Mouse (Mus musculus) intestine, embryonic 15.5 days (tissue): ENCODE data around the gene Ntn4. TPM values are rescaled to one million over a fixed set of nuclear protein-coding genes. Genes with fewer than 3 reads are reported as not detected.

Experiments
- ATAC-seq: fragments of 200-750 bp; cut with Nextera tagmentation; 2 replicates; pipeline ENCODE4 v1.8.0; 2017; ENCODE audit warnings: moderate TSS enrichment, moderate library complexity
- H3K27ac ChIP-seq: fragments of 300-500 bp; sonication (generic); 2 replicates; pipeline ENCODE4 v1.5.1; 2015; ENCODE audit warnings: mild to moderate bottlenecking, inconsistent platforms
- H3K27me3 ChIP-seq: fragments of 300-500 bp; sonication (generic); replicated peaks from 2 replicates; pipeline ENCODE4 v1.6.1; 2015; ENCODE audit warnings: inconsistent platforms
- H3K36me3 ChIP-seq: fragments of 300-500 bp; sonication (generic); 2 replicates; pipeline ENCODE4 v1.6.1; 2015; ENCODE audit warnings: inconsistent platforms
- H3K4me1 ChIP-seq: fragments of 300-500 bp; sonication (generic); replicated peaks from 2 replicates; pipeline ENCODE4 v1.6.1; 2015; ENCODE audit warnings: inconsistent platforms
- H3K4me2 ChIP-seq: fragments of 300-500 bp; sonication (generic); replicated peaks from 2 replicates; pipeline ENCODE4 v1.6.1; 2015; ENCODE audit warnings: mild to moderate bottlenecking, inconsistent platforms
- H3K4me3 ChIP-seq: fragments of 300-500 bp; sonication (generic); replicated peaks from 2 replicates; pipeline ENCODE4 v1.5.1; 2015; ENCODE audit warnings: inconsistent platforms
- H3K9ac ChIP-seq: fragments of 300-500 bp; sonication (generic); 2 replicates; pipeline ENCODE4 v1.6.1; 2015; ENCODE audit warnings: inconsistent platforms
- H3K9me3 ChIP-seq: fragments of 300-500 bp; sonication (generic); 2 replicates; pipeline ENCODE4 v1.6.1; 2016; ENCODE audit warnings: inconsistent platforms
- WGBS: fragments of 180-500 bp; shearing (Covaris S2); methylation state at CpG from one replicate; pipeline ENCODE4 v1.1.7; 2015; 5-methylcytosine and 5-hydroxymethylcytosine counted together
- polyA plus RNA-seq: library from polyadenylated mRNA; unstranded; fragments of >200 nt; fragmentation: Nextera tagmentation; extraction: Ambion mirVana; gene quantifications from 2 replicates; pipeline ENCODE4 v1.2.1, GENCODE M21; 2015

Gene Ntn4
- polyA plus RNA-seq, 1 experiment from 2014 or later, result 0.29 TPM

- Histone ChIP-seq H3K9me3 (no peaks in the 10 kb centered on the region), H3K4me1 (no peaks in the 10 kb centered on the region), H3K9ac (no peak overlapping the region), H3K4me2 (no peak overlapping the region), H3K27ac (no peak overlapping the region), H3K27me3 (no peaks in the 10 kb centered on the region), H3K36me3 (no peaks in the 10 kb centered on the region), H3K4me3 (no peak overlapping the region)
- ATAC-seq, result no peak
- 71% methylated on average over 21 of the region's 21 CpGs for WGBS
Observed at GRCm38 (mm10) chr10:93695043-93695791, 54.7 kb downstream of the Ntn4 start.

GRCm38 (mm10) chr10:93696001-93696400 is 55.5 kb downstream of the Ntn4 start:
- H3K4me2 ChIP-seq, result no peak overlapping the region
- no peak overlapping the region for H3K9ac ChIP-seq
- no peak overlapping the region for H3K27ac ChIP-seq
- 86% methylated on average over 4 of the region's 4 CpGs for WGBS
- no peaks in the 10 kb centered on the region for H3K27me3 ChIP-seq
- no peaks in the 10 kb centered on the region for H3K9me3 ChIP-seq
- H3K4me3 ChIP-seq, result no peak overlapping the region
- no peaks in the 10 kb centered on the region for H3K36me3 ChIP-seq
- no peak for ATAC-seq
- H3K4me1 ChIP-seq, result no peaks in the 10 kb centered on the region

GRCm38 (mm10) chr10:93697866-93698483 is 57.5 kb downstream of the Ntn4 start:
- no peak for ATAC-seq
- H3K4me2 ChIP-seq, result no peak overlapping the region
- no peaks in the 10 kb centered on the region for H3K9me3 ChIP-seq
- WGBS, result 88% methylated on average over 10 of the region's 10 CpGs
- no peaks in the 10 kb centered on the region for H3K4me1 ChIP-seq
- H3K9ac ChIP-seq, result no peak overlapping the region
- H3K27ac ChIP-seq, result no peak overlapping the region
- no peak overlapping the region for H3K4me3 ChIP-seq
- H3K27me3 ChIP-seq, result no peaks in the 10 kb centered on the region
- no peaks in the 10 kb centered on the region for H3K36me3 ChIP-seq

- 84% methylated on average over 10 of the region's 10 CpGs for WGBS
Observed at GRCm38 (mm10) chr10:93699689-93700478, 59.4 kb downstream of the Ntn4 start.

DNA sequence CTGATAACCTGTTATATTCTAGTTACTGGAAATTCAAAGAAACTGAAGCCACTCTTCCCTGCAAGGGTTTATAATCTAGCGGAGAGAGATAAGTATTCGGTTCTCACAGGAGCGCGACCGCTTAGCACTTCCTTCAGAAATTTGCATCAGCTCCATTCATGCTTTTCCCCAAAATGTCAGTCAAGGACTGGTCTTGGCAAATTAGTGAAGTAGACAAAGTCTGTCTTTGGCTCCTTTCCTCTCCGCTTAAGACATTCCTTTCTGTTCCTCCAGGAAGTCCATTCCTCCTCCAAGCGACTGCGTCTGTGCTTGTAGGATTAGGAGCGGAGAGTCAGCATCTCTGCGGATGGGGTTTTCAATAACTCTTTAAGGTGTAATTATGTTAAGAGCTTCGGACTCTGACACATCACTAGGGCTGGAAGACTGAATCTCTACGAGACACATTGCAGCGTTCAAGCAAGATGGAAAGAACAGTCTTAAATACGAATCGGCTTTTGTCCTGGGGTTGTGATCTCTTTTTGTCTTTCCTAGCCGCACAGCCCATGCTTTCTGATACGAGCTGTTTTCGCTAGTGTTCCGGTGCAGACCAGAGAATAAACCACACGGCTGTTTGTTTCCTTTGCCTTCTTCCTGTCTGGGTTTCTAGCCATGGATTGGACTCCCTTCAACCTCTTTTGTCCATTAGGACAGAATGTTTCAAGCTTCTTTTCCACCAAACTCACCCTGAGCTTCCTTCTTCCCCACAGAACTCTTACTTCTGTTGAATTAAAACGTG is 60.3 kb downstream of the Ntn4 start:
- 77% methylated on average over 21 of the region's 21 CpGs for WGBS

More at GRCm38 (mm10) chr10:93699689-93700478, 59.4 kb downstream of the Ntn4 start:
- Histone ChIP-seq H3K9me3 (no peaks in the 10 kb centered on the region), H3K36me3 (no peaks in the 10 kb centered on the region), H3K27me3 (no peaks in the 10 kb centered on the region), H3K4me3 (no peak overlapping the region), H3K27ac (no peak overlapping the region), H3K4me2 (no peak overlapping the region), H3K4me1 (no peaks in the 10 kb centered on the region), H3K9ac (no peak overlapping the region)
- ATAC-seq, result no peak

GRCm38 (mm10) chr10:93703946-93704345 is 63.5 kb downstream of the Ntn4 start:
- no peaks in the 10 kb centered on the region for H3K27me3 ChIP-seq
- H3K4me2 ChIP-seq, result no peak overlapping the region
- H3K9me3 ChIP-seq, result no peaks in the 10 kb centered on the region
- no peaks in the 10 kb centered on the region for H3K36me3 ChIP-seq
- 85% methylated on average over 4 of the region's 4 CpGs for WGBS
- H3K4me3 ChIP-seq, result no peak overlapping the region
- H3K27ac ChIP-seq, result no peak overlapping the region
- H3K9ac ChIP-seq, result no peak overlapping the region
- no peaks in the 10 kb centered on the region for H3K4me1 ChIP-seq
- no peak for ATAC-seq

More for the DNA sequence above, 60.3 kb downstream of the Ntn4 start:
- no peaks in the 10 kb centered on the region for H3K4me1 ChIP-seq
- no peak overlapping the region for H3K9ac ChIP-seq
- H3K36me3 ChIP-seq, result no peaks in the 10 kb centered on the region
- H3K4me2 ChIP-seq, result no peak overlapping the region
- ATAC-seq, result no peak
- H3K27ac ChIP-seq, result no peak overlapping the region
- no peaks in the 10 kb centered on the region for H3K9me3 ChIP-seq
- H3K27me3 ChIP-seq, result no peaks in the 10 kb centered on the region
- no peak overlapping the region for H3K4me3 ChIP-seq

GRCm38 (mm10) chr10:93707149-93708075 is 66.9 kb downstream of the Ntn4 start:
- ATAC-seq, result no peak
- 56% methylated on average over 21 of the region's 21 CpGs for WGBS

GRCm38 (mm10) chr10:93708076-93708473 is 67.6 kb downstream of the Ntn4 start:
- Histone ChIP-seq H3K27me3 (no peaks in the 10 kb centered on the region), H3K9me3 (no peaks in the 10 kb centered on the region), H3K27ac (no peak overlapping the region), H3K36me3 (no peaks in the 10 kb centered on the region), H3K9ac (no peak overlapping the region), H3K4me1 (no peaks in the 10 kb centered on the region), H3K4me3 (no peak overlapping the region), H3K4me2 (no peak overlapping the region)
- 72% methylated on average over 6 of the region's 6 CpGs for WGBS
- ATAC-seq, result no peak

More at GRCm38 (mm10) chr10:93707149-93708075, 66.9 kb downstream of the Ntn4 start:
- Histone ChIP-seq H3K4me3 (no peak overlapping the region), H3K4me1 (no peaks in the 10 kb centered on the region), H3K27ac (no peak overlapping the region), H3K27me3 (no peaks in the 10 kb centered on the region), H3K9me3 (no peaks in the 10 kb centered on the region), H3K4me2 (no peak overlapping the region), H3K9ac (no peak overlapping the region), H3K36me3 (no peaks in the 10 kb centered on the region)

- H3K4me3 ChIP-seq, result no peak overlapping the region
- H3K27me3 ChIP-seq, result no peaks in the 10 kb centered on the region
- H3K9ac ChIP-seq, result no peak overlapping the region
- H3K4me2 ChIP-seq, result no peak overlapping the region
- H3K27ac ChIP-seq, result no peak overlapping the region
- H3K9me3 ChIP-seq, result no peaks in the 10 kb centered on the region
- H3K36me3 ChIP-seq, result no peaks in the 10 kb centered on the region
- no peaks in the 10 kb centered on the region for H3K4me1 ChIP-seq
- WGBS, result 55% methylated on average over 5 of the region's 5 CpGs
- ATAC-seq, result no peak
Observed at GRCm38 (mm10) chr10:93708515-93708914, 68.0 kb downstream of the Ntn4 start.

DNA sequence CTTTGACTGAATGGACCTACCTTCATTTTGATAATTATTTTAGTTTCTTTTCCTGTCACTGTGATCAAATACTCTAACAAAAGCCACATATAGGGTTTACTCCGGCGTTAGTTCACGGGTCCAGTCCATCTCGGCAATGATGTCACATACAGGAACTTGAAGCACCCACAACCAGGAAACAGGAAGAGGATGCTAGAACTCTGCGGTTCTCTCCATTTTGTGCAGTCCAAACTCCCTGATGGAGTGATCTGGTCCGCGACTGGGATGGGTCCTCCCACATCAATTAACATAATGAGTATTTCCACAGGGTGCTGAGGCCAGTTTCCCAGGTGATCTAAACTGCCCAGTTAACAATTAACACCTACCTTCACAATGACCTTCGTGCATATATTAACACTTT is 69.1 kb downstream of the Ntn4 start:
- WGBS, result 84% methylated on average over 8 of the region's 8 CpGs
- H3K9me3 ChIP-seq, result no peaks in the 10 kb centered on the region

GRCm38 (mm10) chr10:93721625-93722337 is 81.3 kb downstream of the Ntn4 start:
- Histone ChIP-seq H3K36me3 (no peaks in the 10 kb centered on the region), H3K4me3 (no peak overlapping the region), H3K9me3 (no peaks in the 10 kb centered on the region), H3K4me2 (no peak overlapping the region), H3K27me3 (no peaks in the 10 kb centered on the region), H3K27ac (no peak overlapping the region), H3K9ac (no peak overlapping the region), H3K4me1 (no peaks in the 10 kb centered on the region)
- WGBS, result 87% methylated on average over 5 of the region's 5 CpGs
- ATAC-seq, result no peak

More for the DNA sequence above, 69.1 kb downstream of the Ntn4 start:
- H3K4me2 ChIP-seq, result no peak overlapping the region
- H3K27ac ChIP-seq, result no peak overlapping the region
- no peaks in the 10 kb centered on the region for H3K4me1 ChIP-seq
- H3K36me3 ChIP-seq, result no peaks in the 10 kb centered on the region
- no peak for ATAC-seq
- no peaks in the 10 kb centered on the region for H3K27me3 ChIP-seq
- H3K9ac ChIP-seq, result no peak overlapping the region
- no peak overlapping the region for H3K4me3 ChIP-seq
